Mouse (Mus musculus): ENCODE measurements around the gene Has3.

DNA sequence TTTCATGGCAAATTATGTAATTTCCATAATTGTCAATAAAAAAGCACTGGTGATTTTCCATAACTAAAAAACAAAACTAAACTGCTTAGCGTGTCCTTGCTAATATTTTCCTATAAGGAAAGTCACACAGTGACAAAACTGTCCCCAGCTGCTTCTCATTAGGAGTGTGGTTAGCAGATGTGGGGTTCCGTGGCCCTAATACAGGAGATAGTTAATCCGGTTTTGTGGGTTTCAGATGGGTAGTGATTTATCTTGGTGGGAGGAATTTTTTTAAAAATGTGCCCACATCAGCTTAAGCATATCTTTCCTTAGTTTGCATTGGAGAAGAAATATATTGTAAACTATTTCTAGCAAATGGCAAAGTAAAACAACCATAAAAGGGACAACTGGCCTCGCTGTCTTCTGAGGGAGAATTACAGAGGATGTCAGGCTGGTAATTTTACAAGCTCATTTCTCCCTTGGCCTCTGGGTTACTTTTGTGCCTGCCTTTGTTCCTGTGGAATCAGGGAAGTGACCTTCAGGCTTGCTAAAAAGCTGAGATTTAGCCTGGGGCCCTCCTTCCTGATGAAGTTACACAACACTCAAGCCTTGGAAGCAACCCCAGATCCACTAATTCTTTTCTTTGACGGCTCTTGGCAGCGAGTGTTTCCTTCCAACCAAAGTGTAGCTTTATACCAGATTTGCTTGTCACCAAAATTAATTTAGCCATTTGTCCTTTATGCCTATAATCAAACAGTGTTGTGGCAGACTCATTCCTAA lies 59.3 kb downstream of the Has3 start:
- TF ChIP-seq CTCF (conservative IDR thresholded peaks at IDR 0.05; ENCODE audit: insufficient read depth, insufficient read length, low read depth, low read length) (no peak), POLR2A (IDR thresholded peaks at IDR 0.05; ENCODE audit: low read depth, low read length) (no peak)
